Mouse (Mus musculus) lung, postnatal 36 days (tissue): Measurements from ENCODE around the gene Gm20431.

Experiments used
- DNase-seq: peaks from one replicate; pipeline ENCODE4 v3.0.0; 2022; ENCODE audit warnings: mixed read lengths

Gm20431 gene

DNA sequence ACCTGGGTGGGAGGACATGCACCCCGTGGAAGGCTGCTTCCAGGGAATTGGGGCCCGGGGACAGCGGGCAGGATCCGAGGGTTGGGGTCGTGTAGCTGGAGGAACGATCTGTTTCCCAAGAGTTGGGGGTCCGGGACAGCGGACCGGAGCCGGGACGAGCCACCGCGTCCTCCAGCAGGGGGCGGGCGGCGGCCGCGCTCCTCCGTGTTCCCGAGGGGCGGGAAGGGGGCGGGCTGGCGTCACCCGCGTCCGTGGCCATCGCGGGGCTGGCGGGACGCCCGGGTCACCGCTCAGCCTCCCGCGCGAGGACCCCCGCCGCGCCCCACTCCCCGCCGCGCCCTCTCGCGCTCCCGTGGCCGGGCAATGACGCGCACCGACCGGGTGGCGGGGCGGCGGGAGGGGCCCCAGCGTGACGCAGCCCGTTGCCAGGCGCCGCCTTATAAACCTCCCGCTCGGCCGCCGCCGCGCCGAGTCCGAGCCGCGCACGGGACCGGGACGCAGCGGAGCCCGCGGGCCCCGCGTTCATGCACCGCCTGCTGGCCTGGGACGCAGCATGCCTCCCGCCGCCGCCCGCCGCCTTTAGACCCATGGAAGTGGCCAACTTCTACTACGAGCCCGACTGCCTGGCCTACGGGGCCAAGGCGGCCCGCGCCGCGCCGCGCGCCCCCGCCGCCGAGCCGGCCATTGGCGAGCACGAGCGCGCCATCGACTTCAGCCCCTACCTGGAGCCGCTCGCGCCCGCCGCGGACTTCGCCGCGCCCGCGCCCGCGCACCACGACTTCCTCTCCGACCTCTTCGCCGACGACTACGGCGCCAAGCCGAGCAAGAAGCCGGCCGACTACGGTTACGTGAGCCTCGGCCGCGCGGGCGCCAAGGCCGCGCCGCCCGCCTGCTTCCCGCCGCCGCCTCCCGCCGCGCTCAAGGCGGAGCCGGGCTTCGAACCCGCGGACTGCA is 27.5 kb upstream of the Gm20431 start, which contains the start of gene Cebpb:
TSS of gene Cebpb (plus strand) at position 418 of the 954 bp plus-strand sequence.
- DNase-seq = peak; percentile 88

DNA sequence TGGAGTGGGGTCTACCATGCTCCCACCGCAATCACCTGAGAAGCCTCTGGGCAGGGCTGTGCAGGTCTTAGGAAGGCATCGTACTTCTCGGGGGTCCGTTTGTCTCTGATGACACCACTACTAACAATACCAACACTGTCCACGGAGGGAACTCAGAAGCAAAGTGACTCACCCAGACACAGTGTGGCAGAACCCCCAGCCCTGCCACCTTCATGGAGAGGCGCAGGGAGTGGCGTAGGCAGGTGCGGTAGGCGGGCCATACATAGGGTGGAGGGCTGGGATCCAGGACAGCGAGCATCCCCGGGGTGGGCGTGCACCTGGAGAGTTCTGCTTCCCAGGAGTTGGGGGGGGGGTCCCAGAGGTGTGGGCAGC is 26.8 kb upstream of the Gm20431 start:
- DNase-seq = peak; percentile 41

- DNase-seq = peak; percentile 68
Measured at GRCm38 (mm10) chr2:167687651-167688101, 26.4 kb upstream of the Gm20431 start.

DNA sequence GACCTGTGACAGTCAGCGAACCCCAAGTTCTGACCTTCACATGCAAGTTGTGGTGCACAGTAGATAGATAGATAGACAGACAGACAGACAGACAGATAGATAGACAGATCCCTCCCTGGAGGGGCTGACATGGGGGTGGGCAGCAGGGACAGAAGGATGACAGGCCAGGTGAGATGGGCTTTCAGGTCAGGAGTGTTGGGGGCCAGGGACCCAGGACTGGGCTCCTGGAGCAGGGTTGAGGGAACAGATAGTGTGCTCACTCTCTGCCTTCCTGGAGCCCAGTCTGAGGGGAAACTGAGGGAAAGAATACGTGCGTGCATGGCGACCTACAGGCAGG is 25.9 kb upstream of the Gm20431 start:
- no peak for DNase-seq

- no peak for DNase-seq
Measured at GRCm38 (mm10) chr2:167686382-167687249, 25.3 kb upstream of the Gm20431 start.

GRCm38 (mm10) chr2:167685865-167686264 is 24.6 kb upstream of the Gm20431 start:
- no peak for DNase-seq

DNA sequence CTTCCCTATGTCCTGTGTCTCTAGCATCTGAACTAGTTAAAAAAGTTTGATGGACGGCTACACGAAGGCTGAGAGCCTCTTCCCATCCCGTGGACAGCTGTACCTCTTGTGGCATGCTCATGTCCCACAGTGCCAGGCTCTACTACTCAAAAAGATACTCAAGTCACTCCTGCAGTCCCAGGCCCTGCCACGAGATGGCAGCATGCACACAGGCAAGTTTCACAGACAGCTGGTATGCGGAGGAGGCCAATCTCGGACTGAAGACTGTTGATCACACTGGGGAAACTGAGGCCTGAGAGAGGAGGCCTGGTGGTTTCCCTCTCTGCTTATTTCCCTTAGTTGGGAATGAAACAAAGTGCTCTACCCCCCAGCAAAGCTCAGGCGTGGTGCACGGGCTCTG is 23.8 kb upstream of the Gm20431 start:
- DNase-seq = peak; percentile 99

DNA sequence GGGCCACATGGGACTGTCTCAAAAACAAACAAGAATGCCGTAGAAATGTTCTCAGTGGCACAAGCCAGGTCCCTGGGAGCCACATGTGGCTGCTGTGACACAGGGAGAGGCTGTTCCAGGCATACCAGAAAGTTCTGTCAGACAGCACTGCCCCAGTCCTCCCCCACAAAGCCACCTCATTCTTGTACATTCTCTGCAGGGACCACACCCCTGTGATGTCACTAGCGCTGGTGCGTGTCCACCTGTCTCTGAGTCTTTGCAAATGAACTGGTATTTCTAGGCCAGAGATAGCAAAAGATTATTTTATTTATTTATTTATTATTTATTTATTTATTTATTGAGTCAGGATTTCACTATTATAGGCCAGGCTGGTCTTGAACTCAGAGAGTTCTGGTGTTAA is 22.4 kb upstream of the Gm20431 start:
- DNase-seq = no peak

DNA sequence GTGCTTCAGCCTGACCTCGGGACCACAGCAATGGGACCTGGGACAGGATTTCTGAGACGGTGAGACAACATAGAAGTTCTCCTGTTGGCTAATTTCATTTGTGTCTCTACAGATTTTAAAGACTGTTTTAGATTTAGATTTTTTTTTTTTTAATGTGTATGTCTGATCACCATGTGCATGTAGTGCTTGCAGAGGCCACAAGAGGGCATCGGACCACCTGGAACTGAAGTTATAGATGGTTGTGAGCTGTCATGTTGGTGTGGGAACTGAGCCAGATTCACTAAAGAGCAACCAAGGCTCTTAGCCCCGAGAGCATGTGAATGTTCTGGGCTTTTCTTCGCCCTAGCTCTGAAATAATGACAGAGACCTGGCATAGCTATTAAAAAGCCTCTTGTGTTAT is 19.4 kb upstream of the Gm20431 start:
- peak; percentile 85 for DNase-seq

DNA sequence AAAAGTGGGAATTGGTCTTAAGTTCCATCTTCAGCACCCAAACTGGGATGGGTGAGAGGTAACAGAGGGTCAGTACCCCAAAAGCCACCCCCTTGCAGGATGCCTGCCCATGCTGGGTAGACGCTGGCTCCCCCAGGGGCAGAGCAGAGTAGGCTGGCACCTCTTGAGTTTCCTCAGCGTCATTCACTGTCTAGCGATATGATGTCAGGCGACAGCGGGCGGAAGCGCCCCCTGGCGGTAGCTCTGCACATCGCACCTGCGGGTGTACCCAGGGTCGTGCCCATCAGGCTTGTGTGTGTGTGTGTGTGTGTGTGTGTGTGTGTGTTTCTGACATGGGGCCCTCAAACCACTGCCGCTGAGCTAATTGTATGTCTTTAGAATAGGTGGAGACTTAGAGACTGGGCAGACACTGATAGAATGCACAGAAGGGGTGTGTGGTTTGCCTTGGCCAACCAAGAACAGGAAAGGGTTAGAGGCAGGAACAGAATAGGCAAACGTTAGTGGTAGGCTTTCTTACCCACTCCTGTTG is 18.7 kb upstream of the Gm20431 start:
- peak; percentile 86 for DNase-seq

- DNase-seq = no peak
Measured at GRCm38 (mm10) chr2:167678600-167678999, 17.3 kb upstream of the Gm20431 start.

DNA sequence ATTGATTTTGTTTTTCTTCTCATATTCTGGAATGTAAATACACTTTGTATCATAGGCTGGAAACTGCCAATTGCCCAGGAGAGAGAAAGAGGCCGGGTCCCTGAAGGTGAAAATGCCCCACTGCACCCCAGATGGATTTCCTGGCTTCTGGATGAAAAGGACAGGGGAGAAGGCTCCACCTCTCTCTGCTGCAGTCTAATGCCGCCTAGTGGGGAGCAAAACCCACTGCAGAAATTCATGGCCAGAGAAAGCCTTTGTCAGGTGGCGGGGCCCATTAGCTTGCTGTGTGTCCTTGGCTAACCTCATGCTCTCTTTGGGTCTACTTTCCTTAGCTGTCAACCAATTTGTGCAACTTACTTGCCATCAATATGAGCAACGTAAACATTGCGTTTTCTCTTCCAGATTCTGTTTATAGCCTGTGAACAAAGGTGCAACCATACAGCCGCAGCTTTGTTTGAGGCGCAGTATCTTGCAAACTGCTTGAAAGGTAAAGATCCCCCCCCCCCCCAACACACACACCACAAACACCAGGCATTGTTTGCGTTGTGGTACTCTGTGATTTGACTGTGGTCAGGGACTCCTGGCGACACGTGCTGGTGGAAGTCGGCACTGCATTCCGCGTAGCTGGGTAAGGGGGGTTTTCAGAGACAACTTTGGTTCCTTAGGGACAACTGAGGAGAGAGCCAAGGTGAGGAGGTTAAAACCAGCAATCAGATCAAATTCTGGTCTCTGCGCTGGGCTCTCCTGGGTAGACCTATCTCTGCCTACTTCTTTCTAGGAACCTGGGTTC is 14.0 kb upstream of the Gm20431 start:
- DNase-seq = peak; percentile 63

GRCm38 (mm10) chr2:167672212-167672685 is 11.0 kb upstream of the Gm20431 start:
- DNase-seq = peak; percentile 65

DNA sequence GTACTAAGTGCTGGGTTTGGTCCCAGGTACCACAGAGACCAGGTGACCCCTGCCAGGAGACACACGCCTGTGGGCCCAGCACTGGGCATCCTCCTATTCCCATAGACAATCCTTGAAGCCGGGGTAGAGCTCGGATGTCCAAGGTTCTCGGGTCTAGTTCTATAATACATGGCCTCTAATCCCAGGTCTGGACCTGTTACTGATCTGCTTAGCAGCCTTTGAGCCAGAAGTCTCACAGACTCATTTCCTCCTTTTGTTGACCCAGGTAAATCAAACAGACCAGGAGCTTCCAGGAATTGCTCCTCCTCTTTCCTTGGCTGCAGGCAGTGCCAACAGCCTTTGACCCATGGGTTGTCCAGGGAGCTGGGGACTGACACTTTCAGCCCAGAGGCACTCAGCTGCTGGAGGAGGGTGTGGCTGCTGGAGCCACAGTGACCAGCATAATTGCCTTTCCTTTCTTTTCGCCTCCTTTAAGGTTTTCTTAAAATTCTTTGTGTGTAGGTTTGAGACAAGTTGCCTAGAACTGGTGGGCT is 9.9 kb upstream of the Gm20431 start:
- DNase-seq = peak; percentile 67

- DNase-seq = no peak
Measured at GRCm38 (mm10) chr2:167669398-167669797, 8.1 kb upstream of the Gm20431 start.

- DNase-seq = no peak
Measured at GRCm38 (mm10) chr2:167668426-167668825, 7.1 kb upstream of the Gm20431 start.

- no peak for DNase-seq
Measured at GRCm38 (mm10) chr2:167665972-167666713, 4.8 kb upstream of the Gm20431 start.

DNA sequence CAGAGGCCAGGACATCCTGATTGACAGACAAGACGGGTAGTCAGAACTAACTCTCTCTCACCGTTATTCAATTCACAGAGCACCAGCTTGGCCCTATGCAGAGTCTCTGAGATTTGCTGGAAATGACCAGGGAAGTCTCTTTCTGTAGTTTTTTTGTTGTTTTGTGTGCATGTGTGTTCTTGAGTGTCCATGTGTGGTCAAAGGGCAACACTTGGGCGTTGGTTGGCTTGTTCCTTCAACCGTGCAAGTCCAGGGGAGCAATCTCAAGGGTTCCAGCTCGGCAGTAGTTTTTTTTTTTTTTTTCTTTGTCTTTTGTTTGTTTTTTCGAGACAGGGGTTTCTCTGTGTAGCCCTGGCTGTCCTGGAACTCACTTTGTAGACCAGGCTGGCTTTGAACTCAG is 1.4 kb upstream of the Gm20431 start:
- DNase-seq = no peak

GRCm38 (mm10) chr2:167660611-167660971 is 705 bp downstream of the Gm20431 start:
- no peak for DNase-seq

DNA sequence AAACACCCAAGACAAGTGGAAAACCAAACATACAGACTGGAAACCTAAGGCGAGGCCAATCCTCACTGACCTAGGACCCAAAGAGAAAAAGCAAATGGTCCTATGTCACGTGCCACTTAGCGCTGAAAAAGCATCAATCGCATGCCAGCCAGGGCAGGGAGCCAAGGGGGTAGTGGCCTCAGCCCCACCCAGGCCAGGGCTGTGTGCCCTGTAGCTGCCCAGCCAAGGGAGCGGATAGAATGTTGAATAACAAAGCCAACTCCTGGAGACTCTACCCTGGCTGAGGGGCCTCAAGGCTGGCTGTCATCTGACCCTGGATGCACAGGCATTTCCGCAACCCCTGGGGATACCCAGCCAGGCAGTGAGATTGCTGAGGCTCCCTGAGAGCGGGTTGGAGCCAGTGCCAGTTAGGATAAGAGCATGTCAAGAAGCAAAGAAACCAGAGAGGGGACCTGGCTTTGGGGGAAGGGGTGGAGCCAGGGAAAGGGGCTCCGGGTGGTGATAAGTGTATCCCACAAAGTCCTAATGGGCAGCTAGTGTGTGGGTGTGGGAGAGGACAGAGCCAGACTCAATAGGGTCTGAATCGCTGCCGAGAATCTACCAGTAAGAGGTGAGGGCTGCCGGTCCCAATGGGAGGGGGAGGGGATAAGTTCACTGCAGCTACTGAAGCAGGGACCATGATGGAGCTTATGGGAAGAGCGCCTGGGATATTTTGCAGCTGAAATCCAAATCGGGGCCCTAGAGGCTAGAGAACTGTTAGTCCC is 1.3 kb downstream of the Gm20431 start:
- DNase-seq = peak; percentile 93
